Mouse (Mus musculus) c-Kit-positive CD71-positive TER-119-negative erythroid progenitor cells, embryonic 14.5 days (primary cell): ENCODE data around the gene Brd4.
"Not testable (repeated sequence)": the region's sequence is repeated elsewhere in the genome, so short reads cannot be mapped to it uniquely, and the experiment has no call there.

Source experiments
- DNase-seq: peaks from one replicate; pipeline ENCODE4 v3.0.0-alpha.2; 2013; ENCODE audit warnings: low read depth

Brd4 gene

DNA sequence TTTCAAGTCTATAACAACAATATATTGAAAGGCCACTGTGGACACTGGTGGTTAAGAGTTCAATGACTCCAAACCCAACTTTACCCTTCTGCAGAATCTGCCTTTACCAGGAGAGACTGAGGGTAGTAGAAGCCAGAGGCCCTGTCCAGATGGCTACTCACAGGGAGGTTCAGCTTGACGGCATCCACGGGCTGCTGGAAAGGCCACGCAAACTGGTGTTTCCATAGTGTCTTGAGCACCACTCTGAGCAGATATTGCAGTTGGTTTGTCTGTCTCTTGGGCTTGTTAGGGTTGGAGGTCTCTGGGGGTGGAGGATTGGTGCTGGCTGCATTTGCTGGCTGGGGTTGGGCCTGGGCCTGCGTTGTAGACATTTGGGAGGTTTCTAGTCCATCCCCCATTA lies 55.3 kb downstream of the Brd4 start:
- DNase-seq, result no peak

DNA sequence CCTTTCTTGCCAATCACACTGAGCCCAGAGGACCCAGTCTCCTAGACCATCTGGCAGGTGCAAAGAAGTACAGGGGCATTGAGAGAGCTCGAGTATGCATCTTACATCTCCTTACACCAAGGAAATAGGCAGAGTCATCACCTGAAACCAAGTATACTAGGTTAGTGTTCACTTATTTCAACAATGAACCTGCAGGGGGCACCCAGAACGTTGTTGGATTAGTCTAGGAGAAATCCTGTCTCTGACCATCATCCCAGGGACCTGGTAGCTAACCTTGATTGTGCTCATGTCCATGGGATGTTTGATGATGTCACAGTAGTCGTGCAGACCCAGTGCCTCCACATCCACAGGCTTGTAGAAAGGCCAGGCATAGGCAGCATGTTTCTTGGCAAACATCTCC lies 63.6 kb downstream of the Brd4 start:
- no peak for DNase-seq

GRCm38 (mm10) chr17:32215587-32215986 lies 68.9 kb downstream of the Brd4 start:
- DNase-seq, result not testable (repeated sequence)

DNA sequence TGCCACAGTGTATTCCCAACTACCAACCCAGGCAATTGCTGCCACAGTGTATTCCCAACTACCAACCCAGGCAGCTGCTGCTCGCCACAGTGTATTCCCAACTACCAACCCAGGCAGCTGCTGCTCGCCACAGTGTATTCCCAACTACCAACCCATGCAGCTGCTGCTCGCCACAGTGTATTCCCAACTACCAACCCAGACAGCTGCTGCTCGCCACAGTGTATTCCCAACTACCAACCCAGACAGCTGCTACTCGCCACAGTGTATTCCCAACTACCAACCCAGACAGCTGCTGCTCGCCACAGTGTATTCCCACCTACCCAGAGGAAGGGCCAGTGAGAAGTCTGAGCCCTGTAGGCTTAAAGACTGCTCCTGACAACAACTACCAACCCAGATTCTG lies 73.0 kb downstream of the Brd4 start:
- not testable (repeated sequence) for DNase-seq

DNA sequence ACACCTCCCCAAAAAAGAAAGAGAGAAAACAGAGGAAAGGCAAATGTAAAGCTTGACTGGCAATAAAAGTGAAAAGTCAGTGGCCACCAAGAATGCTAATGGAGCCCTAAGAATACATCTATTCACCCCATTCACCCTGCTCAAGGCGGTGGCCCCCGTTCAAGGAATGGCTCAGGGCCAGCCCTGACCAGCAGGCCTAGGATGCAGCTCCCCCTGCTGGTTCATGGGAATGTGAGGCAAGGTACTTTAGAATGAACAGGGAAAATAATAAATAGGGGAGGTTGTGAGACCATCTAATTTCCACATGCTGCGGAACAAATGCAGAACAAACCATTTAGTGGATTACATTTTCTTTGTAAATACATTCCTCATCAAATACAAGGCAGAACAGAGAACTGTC lies 74.8 kb downstream of the Brd4 start:
- peak; percentile 28 for DNase-seq

GRCm38 (mm10) chr17:32209144-32209543 lies 75.4 kb downstream of the Brd4 start:
- DNase-seq, result no peak

DNA sequence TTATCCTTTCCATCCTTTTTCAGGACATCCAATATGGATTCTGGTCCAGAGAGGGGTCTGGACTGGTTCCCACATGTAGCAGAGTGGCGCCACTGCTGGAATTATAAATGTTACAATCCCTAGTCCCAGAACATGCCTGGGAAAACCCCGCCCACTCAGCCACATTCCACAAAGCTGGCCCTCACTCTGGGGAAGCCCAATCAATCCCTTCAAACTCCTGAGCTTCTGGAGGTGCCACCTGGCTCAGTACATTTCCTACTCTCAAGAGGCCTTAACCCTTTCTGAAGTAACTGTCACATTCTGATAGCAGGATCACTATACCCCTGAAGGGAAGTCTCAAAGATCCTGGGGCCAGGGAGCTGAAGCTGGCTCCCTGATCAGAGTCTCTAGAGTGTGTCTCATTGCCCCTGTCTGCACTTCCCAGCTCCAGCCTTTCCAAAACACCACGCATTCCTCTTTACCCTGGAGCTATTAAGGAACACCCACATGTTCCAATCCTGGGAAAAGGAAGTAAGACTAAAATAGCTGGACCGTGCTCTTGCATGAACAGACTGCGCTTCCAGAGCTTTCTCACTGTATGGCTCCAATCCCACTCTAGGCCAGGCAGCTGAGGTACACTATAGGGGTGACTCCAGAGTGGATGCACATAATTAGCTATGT lies 76.8 kb downstream of the Brd4 start:
- DNase-seq, result no peak

DNA sequence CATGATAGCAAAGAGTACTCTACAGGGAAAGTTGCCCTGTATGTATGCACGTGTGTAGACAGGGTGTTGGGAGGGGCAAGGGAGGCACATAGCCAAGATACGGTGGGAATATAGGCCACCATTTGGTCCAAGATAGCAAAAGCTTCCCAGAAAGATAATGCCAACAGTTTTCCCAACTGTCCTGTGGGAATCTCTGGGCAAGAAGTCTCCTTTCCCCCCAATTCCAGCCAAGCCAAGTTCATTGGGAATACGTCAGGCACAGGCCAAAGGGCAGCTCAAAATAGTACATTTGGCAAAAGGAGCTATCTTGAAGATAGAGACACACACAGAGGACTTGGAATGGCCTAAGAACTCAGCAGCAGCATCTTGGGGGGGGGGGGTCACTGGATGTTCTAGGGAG lies 79.2 kb downstream of the Brd4 start:
- DNase-seq, result no peak

GRCm38 (mm10) chr17:32202972-32203371 lies 81.5 kb downstream of the Brd4 start:
- no peak for DNase-seq

- DNase-seq, result no peak
These were observed 83.4 kb downstream of the Brd4 start for GRCm38 (mm10) chr17:32201086-32201485.

GRCm38 (mm10) chr17:32199796-32200195 lies 84.7 kb downstream of the Brd4 start:
- DNase-seq, result no peak

DNA sequence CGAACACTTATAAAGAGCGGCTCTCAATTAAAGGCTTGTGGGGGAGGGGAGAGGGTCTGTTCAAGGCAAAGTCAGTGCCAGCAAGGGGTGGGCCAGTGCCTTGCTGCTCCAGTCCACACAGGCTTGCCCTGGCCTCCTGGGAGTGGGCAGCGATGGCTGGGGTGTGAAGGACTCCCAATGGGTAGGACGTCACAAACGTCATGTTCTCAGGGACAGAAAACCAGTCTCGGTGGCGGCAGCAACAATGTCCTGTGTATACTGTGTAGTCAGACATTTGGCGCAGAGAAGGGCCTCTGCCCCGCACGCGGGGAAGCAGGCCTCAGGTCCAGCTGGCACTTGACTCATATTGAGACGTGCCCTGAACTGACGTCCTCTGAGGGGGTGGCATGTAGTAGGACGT lies 87.4 kb downstream of the Brd4 start:
- no peak for DNase-seq

DNA sequence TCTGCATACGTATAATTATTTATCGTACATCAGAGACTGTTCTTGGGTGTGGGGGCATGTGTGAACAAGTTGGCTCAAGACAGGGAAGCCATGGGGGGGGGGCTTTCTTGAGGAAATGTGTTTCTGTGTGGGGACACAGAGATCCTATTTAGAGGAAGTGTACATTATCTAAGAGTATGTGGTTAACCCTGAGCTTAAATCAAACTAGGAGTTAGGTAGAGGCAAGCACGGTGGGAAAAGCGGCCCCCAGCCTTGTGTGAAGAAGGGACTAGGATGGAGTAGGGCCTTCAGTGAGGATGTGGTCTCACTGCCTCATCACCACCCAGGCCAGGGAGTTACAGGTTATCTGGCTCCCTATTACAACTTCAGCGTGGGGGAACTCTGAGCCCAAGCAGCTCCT lies 88.8 kb downstream of the Brd4 start:
- no peak for DNase-seq

- no peak for DNase-seq
These were observed 91.5 kb downstream of the Brd4 start for GRCm38 (mm10) chr17:32193010-32193409.

GRCm38 (mm10) chr17:32189850-32190249 lies 94.7 kb downstream of the Brd4 start:
- DNase-seq, result peak; percentile 17

DNA sequence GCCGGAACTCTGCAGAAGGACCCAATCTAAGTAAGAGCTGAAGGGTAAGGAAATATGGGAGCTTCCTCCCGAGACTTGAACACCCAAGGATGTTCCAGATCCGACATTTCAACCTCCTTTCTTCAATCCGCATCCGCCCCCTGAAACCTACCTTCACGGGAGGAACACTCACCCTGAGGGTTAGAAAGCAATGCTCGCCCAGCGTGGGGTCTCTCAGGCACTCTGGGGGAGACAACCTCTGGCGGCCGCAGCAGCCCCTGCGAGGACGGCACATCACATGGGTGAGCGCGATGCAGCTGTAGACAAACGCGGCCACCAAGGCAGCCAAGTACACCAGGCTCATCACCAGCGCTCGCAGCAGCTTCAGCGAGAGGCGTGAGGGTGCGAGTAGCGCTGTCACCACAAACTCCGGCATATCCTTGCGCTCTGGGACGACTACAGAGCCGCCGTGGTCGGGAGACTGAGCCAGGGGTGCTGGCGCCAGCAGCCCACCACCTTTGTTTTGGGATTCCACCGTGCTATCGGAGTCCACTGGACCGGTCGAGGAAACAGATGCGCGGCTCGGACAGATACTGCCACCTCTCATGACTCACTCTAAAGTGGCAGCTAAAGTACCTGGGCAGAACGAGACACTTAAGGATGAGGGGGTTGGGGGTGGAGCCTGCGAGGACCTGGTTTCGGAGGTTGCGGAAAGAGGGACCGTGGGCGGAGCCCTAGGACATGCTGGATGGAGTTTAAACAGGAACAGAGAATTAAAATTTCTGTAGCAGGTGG lies 95.5 kb downstream of the Brd4 start, which contains the start of gene Ephx3:
TSS of gene Ephx3 (minus strand) at position 687 of the 774 bp plus-strand sequence.
- DNase-seq, result no peak

DNA sequence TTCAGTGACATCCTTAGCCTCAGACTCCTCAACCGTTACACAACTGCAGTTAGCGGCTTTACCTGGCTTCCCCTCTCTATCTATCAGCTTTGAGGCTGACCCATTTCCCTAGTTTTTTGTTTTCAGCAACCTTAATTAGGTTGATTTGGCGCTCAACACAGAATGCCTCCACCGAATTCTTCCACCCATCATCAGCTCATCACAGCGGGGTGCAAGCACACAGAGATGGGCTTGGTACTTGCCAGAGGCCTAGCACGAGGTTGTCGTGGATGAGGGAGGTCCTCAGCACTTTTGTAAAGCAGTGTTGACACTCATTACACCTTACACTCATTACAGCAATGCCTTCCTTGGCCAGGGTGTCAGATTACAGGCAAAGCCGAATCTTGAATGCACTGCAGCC lies 101.5 kb downstream of the Brd4 start:
- DNase-seq, result no peak

- DNase-seq, result no peak
These were observed 104.7 kb downstream of the Brd4 start for GRCm38 (mm10) chr17:32179621-32180491.

DNA sequence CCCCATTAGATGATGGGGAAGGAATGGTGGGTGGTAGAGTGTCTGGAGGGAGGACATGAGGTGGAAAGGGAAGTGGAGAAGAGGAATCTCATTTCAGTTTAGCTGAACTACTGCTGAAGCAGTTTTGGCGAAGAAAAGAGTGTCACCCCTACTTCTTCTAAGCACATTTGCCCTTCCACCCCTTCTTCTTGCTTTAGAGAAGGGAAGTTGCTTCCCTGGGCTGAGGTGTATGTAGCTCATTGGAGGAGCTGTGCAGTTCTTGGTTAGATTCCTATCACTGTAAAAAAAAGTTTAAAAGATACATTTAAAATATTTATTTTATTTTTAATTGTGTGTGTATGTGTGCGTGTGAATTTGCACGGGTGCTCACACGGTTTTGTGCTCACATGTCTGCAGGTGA lies 107.6 kb downstream of the Brd4 start:
- no peak for DNase-seq

- no peak for DNase-seq
These were observed 111.4 kb downstream of the Brd4 start for GRCm38 (mm10) chr17:32173166-32173565.

DNA sequence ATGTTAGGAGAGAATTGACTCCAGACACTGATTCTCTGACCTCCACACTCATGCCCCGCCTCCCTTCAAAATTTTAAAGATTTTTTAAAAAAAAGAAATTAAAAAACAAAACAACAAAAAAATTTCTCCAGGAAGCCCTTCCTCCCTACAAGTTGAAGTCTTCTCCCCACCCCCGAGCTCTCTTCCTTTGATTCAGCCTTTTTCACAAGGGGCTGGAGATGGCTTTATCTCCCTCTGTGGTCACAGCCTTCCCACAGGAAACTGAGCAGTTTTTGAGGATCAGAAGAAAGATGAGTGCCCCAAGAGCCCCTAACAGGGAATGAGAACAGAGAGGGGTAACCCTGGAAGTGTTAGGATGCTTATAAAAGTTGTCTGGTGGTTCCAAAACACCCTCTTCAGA lies 112.0 kb downstream of the Brd4 start:
- no peak for DNase-seq

- peak; percentile 38 for DNase-seq
These were observed 114.8 kb downstream of the Brd4 start for GRCm38 (mm10) chr17:32169518-32170225.
